Comparison of ENCODE assay signal across 18 mouse cellular contexts in genomic region chr10:7200665-7201064, GRCm38 (mm10).
"Had no signal": no experiment of that assay in that cellular context is flagged by ENCODE, and none has a peak within 500 bp of the region (broad histone marks: within the 10 kb centered on the region; RNA-seq: fewer than 3 reads in every experiment).

No protein-coding gene starts in this region.

- H3K27me3 ChIP-seq: midbrain, embryonic 13.5 days; midbrain, embryonic 15.5 days; neural tube, embryonic 13.5 days; neural tube, embryonic 15.5 days had no signal

- H3K9ac ChIP-seq: lung, embryonic 14.5 days; midbrain, embryonic 13.5 days; midbrain, embryonic 15.5 days; neural tube, embryonic 13.5 days; neural tube, embryonic 15.5 days had no signal

- H3K9me3 ChIP-seq: midbrain, embryonic 10.5 days; midbrain, embryonic 13.5 days; midbrain, embryonic 15.5 days; neural tube, embryonic 13.5 days; neural tube, embryonic 15.5 days had no signal

- DNase-seq: lung, adult 18-20 months; lung, embryonic 14.5 days; lung, postnatal 10 days; lung, postnatal 4 days; retina, postnatal 1 day; right cerebral cortex, adult 18-20 months; right cerebral cortex, postnatal 25 days; right cerebral cortex, postnatal 4 days; spleen, adult 18-20 months; thymus, adult 18-20 months; thymus, postnatal 14 days; thymus, postnatal 36 days had no signal

- H3K36me3 ChIP-seq: midbrain, embryonic 10.5 days; midbrain, embryonic 13.5 days; midbrain, embryonic 15.5 days; neural tube, embryonic 13.5 days; neural tube, embryonic 15.5 days had no signal

- H3K4me3 ChIP-seq: midbrain, embryonic 10.5 days; midbrain, embryonic 13.5 days; midbrain, embryonic 15.5 days; myocyte; neural tube, embryonic 13.5 days; neural tube, embryonic 15.5 days had no signal

- H3K4me1 ChIP-seq: midbrain, embryonic 15.5 days; neural tube, embryonic 13.5 days; neural tube, embryonic 15.5 days had no signal

- H3K27ac ChIP-seq: midbrain, embryonic 10.5 days; midbrain, embryonic 13.5 days; midbrain, embryonic 15.5 days; neural tube, embryonic 13.5 days; neural tube, embryonic 15.5 days had no signal

- H3K4me2 ChIP-seq: lung, embryonic 14.5 days; midbrain, embryonic 13.5 days; midbrain, embryonic 15.5 days; neural tube, embryonic 13.5 days; neural tube, embryonic 15.5 days had no signal

- ATAC-seq: midbrain, embryonic 13.5 days; midbrain, embryonic 15.5 days had no signal
